Mouse (Mus musculus) liver, adult 2 months (tissue): ENCODE measurements around the gene Polr2l. TPM values are rescaled to one million over a fixed set of nuclear protein-coding genes. Genes with fewer than 3 reads are reported as not detected.

Experiments
- DNase-seq: peaks from one replicate; pipeline ENCODE4 v3.0.0-alpha.2; 2011; ENCODE audit warnings: low read depth, low spot score; ENCODE audit errors: extremely low read depth
- H3K27ac ChIP-seq: fragments of 200-500 bp; replicated peaks from 2 replicates; pipeline ENCODE4 v1.5.1; 2012; ENCODE audit warnings: low read depth, mild to moderate bottlenecking, control low read depth, inconsistent platforms, low read length; ENCODE audit not compliant: insufficient read depth
- H3K27me3 ChIP-seq: fragments of 200-500 bp; 2 replicates; pipeline ENCODE4 v1.6.1; 2012; ENCODE audit warnings: mild to moderate bottlenecking, moderate library complexity, low read length, inconsistent platforms; ENCODE audit not compliant: control insufficient read depth, insufficient read depth
- H3K36me3 ChIP-seq: fragments of 200-500 bp; 2 replicates; pipeline ENCODE4 v1.6.1; 2012; ENCODE audit warnings: low read length, inconsistent platforms; ENCODE audit not compliant: control insufficient read depth, insufficient read depth
- H3K4me1 ChIP-seq: fragments of 200-500 bp; 2 replicates; pipeline ENCODE4 v1.6.1; 2011; ENCODE audit warnings: low read length; ENCODE audit not compliant: control insufficient read depth, insufficient read depth
- H3K4me3 ChIP-seq: fragments of 200-500 bp; 2 replicates; pipeline ENCODE4 v1.5.1; 2011; ENCODE audit warnings: low read depth, mild to moderate bottlenecking, control low read depth, low read length, moderate library complexity; ENCODE audit not compliant: insufficient read depth
- H3K79me2 ChIP-seq: fragments of 200-500 bp; 2 replicates; pipeline ENCODE4 v1.6.1; 2012; ENCODE audit warnings: inconsistent platforms, mild to moderate bottlenecking, low read length, moderate library complexity; ENCODE audit not compliant: control insufficient read depth, insufficient read depth
- H3K9ac ChIP-seq: fragments of 200-500 bp; 2 replicates; pipeline ENCODE4 v1.6.1; 2012; ENCODE audit warnings: low read depth, mild to moderate bottlenecking, control low read depth, inconsistent platforms, low read length
- CTCF ChIP-seq: fragments of 200-500 bp; IDR thresholded peaks from 2 replicates; pipeline ENCODE4 v1.5.1; 2011; ENCODE audit warnings: low read depth, low read length, control low read depth
- POLR2A ChIP-seq: fragments of 200-500 bp; IDR thresholded peaks from 2 replicates; pipeline ENCODE4 v1.6.1; 2011; ENCODE audit warnings: low read length, control low read depth; ENCODE audit not compliant: insufficient read depth; ENCODE audit errors: extremely low read depth
- WGBS: fragments of 180-500 bp; shearing (Covaris S2); methylation state at CpG from one replicate; pipeline ENCODE4 v1.1.7; 2018; 5-methylcytosine and 5-hydroxymethylcytosine counted together
- polyA plus RNA-seq: library from polyadenylated mRNA; depleted of rRNA; stranded (reverse); fragments of >200 nt; gene quantifications from 2 replicates; pipeline ENCODE4 v1.2.3, GENCODE M21; 2012
- total RNA-seq: library from RNA; depleted of rRNA; stranded (reverse); fragments of >200 nt; gene quantifications from 2 replicates; pipeline ENCODE4 v1.2.3, GENCODE M21; 2014

The Polr2l gene
- total and polyA plus RNA-seq, 2 experiments = 41.1 to 42.8 TPM

DNA sequence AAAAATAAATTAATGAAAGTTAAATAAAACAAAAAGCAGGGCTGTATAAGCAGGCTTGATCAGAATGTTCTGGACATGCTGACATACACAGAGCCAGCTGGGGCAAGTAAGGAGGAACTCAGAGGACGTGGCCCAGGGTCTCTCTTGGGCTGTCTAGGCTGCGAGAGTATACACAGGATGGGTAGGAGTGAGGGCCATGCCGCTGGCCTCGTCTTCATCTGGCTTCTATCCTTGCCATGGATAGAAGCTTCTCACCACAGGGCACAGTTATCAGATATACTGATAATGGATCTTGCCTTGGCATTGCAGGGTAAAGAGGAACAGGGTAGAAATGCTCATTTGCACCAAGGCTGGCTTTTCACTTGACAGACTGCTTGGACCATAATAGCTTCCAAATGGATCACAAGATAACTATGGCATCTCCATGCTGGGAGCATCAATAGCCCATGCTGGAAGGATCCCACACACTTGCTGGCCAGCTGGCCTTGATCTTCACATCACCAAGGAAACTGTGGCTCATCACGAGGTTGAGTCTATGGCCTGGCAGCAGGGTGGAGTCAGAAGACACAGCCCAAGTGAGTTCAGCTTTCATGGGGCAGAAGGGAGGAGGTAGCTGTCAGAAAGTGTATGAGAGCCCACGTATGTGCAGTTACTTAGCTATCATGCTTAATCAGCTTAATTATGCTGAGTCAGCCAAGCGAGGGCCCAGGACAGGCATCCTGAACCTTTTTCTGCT is 27.1 kb upstream of the Polr2l start:
- no peak for DNase-seq
- no peak overlapping the region for H3K4me3 ChIP-seq
- H3K36me3 ChIP-seq = peaks cover 2% of the 10 kb centered on the region; the same call in 1 of the 2 replicates
- 94% methylated on average over 7 of the region's 7 CpGs for WGBS
- no peaks in the 10 kb centered on the region for H3K4me1 ChIP-seq
- H3K27me3 ChIP-seq = no peaks in the 10 kb centered on the region
- H3K27ac ChIP-seq = no peak overlapping the region
- no peaks in the 10 kb centered on the region for H3K79me2 ChIP-seq
- no peak overlapping the region for H3K9ac ChIP-seq
- TF ChIP-seq POLR2A (no peak), CTCF (no peak)

DNA sequence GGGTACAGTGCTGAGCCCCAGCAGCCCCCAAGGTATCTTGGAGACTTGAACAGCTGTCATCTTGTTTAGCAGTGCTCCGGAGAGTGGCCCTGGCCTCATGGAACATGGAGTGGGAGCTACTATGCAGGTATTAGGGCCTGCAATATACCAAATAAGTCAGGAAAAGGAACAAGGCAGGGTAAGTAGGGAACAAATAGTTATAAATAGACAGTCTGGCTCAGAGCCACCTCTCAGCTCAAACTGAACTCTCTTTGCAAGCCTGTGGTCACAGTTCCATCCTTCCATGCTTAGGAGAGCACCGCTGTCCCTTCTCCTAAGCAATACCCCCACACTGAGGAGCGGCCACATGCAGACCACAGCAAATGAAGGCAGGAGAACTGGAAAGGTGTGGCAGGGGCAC is 22.7 kb upstream of the Polr2l start:
- Histone ChIP-seq H3K27me3 (no peaks in the 10 kb centered on the region), H3K4me1 (no peaks in the 10 kb centered on the region), H3K4me3 (no peak overlapping the region), H3K9ac (no peak overlapping the region), H3K79me2 (no peaks in the 10 kb centered on the region), H3K36me3 (peaks cover 8% of the 10 kb centered on the region; the same call in 1 of the 2 replicates), H3K27ac (no peak overlapping the region)
- no peak for DNase-seq
- TF ChIP-seq POLR2A (no peak), CTCF (no peak)
- WGBS = 88% methylated on average over 3 of the region's 3 CpGs

DNA sequence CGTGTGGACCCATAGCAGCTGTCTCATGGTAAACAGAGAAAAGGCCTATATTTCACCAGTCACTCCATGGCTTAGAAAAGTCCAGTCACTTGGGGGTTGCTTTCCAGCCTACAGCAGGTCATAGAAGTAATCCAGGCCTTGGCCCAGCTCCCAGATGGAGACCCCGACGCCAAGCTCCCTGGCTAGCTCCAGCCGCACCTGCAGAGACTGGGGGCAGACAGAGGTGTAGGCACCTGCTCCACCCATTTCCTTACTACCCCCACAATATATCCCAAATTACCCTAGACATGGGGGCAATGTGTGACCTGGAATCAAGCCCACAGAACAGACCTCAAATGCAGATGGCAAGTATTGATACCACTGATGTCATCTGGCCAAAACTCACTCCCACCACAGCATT is 21.0 kb upstream of the Polr2l start:
- Histone ChIP-seq H3K36me3 (peaks cover 11% of the 10 kb centered on the region; the same call in 1 of the 2 replicates), H3K27me3 (no peaks in the 10 kb centered on the region), H3K4me3 (no peak overlapping the region), H3K9ac (no peak overlapping the region), H3K4me1 (no peaks in the 10 kb centered on the region), H3K27ac (no peak overlapping the region), H3K79me2 (no peaks in the 10 kb centered on the region)
- DNase-seq = no peak
- WGBS = 90% methylated on average over 4 of the region's 4 CpGs
- TF ChIP-seq CTCF (no peak), POLR2A (no peak)

DNA sequence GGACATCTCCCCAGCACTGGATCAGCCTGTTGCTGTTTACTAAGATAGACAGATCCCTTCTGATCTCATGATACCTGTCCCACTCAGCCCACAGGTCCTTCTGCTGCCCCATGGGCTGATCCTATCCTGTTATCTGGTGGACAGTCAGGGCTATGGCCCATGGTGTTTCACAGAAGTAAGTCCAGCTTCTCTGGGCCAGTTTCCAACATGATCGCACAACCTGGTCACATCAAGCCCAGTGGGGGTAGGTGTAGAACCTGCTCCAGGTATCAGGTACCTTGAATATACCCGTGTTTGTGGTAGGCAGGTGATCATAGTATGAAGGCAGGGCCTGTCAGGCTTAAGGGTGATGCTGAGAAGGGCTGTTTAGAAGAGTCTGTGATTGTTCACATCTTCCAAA is 20.4 kb upstream of the Polr2l start:
- no peak for DNase-seq
- no peaks in the 10 kb centered on the region for H3K79me2 ChIP-seq
- no peaks in the 10 kb centered on the region for H3K27me3 ChIP-seq
- H3K4me3 ChIP-seq = no peak overlapping the region
- H3K9ac ChIP-seq = no peak overlapping the region
- peaks cover 13% of the 10 kb centered on the region; the same call in 1 of the 2 replicates for H3K36me3 ChIP-seq
- no peak overlapping the region for H3K27ac ChIP-seq
- no peaks in the 10 kb centered on the region for H3K4me1 ChIP-seq
- TF ChIP-seq CTCF (no peak), POLR2A (no peak)
- WGBS = 71% methylated on average over 2 of the region's 2 CpGs

DNA sequence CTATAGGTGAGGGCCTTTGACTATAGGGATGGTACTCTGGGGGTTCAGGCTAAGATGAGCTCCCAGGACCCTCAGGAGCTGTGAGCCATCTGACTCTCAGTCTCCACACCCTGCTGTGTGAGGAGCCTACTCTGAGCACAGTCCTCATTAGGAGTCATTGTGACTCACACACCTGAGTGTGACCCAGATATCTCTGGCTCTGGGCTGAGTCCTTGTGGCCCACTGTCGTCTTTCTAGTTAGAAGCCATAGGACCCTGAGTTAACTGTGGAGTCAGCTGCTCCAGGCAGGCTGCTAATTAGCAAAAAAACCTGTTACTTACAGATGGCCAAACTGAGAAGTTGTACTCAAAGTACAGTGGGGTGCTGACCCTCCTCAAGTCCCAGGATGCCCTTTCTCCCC is 18.8 kb upstream of the Polr2l start:
- H3K27ac ChIP-seq = no peak overlapping the region
- DNase-seq = no peak
- TF ChIP-seq POLR2A (no peak), CTCF (no peak)
- no peak overlapping the region for H3K9ac ChIP-seq
- peaks cover 19% of the 10 kb centered on the region; the same call in 1 of the 2 replicates for H3K36me3 ChIP-seq
- no peaks in the 10 kb centered on the region for H3K4me1 ChIP-seq
- no peaks in the 10 kb centered on the region for H3K79me2 ChIP-seq
- no peak overlapping the region for H3K4me3 ChIP-seq
- 81% methylated on average over 1 of the region's 1 CpGs for WGBS
- no peaks in the 10 kb centered on the region for H3K27me3 ChIP-seq

DNA sequence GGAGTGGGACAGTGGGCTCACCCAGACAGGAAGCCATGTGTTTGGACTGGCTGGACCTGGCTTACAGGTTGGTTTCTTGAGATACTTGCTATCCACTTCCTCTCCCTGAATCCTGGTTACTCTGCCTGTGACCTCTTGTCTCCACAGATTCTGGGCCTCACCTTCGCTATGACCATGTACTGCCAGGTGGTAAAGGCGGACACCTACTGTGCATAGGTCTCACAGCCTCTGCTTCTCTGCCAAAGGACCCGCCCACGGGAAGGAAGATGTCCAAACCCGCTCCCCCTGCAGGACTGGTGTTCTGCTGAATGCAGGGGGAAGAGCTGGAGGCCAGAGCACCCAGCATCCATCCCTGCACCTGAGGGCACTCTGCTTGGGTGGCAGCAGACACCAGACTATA is 17.8 kb upstream of the Polr2l start:
- no peak overlapping the region for H3K4me3 ChIP-seq
- peaks cover 19% of the 10 kb centered on the region; the same call in 1 of the 2 replicates for H3K36me3 ChIP-seq
- TF ChIP-seq CTCF (no peak), POLR2A (no peak)
- WGBS = 81% methylated on average over 5 of the region's 5 CpGs
- H3K27me3 ChIP-seq = no peaks in the 10 kb centered on the region
- no peaks in the 10 kb centered on the region for H3K79me2 ChIP-seq
- H3K27ac ChIP-seq = no peak overlapping the region
- no peak overlapping the region for H3K9ac ChIP-seq
- no peak for DNase-seq
- no peaks in the 10 kb centered on the region for H3K4me1 ChIP-seq
